Comparison of ENCODE assay signal across 23 mouse cellular contexts in genomic region chr10:6895796-6896195, GRCm38 (mm10).
"Had no signal": no experiment of that assay in that cellular context is flagged by ENCODE, and none has a peak within 500 bp of the region (broad histone marks: within the 10 kb centered on the region; RNA-seq: fewer than 3 reads in every experiment).

No protein-coding gene starts in this region.

- H3K27ac ChIP-seq: kidney, embryonic 15.5 days; left cerebral cortex, adult 2 months; limb, embryonic 12.5 days; limb, embryonic 15.5 days; liver, embryonic 14.5 days; midbrain, embryonic 13.5 days; neural tube, embryonic 13.5 days; stomach, embryonic 15.5 days had no signal

- H3K4me2 ChIP-seq: kidney, embryonic 15.5 days; limb, embryonic 12.5 days; limb, embryonic 15.5 days; liver, embryonic 11.5 days; lung, embryonic 14.5 days; midbrain, embryonic 13.5 days; neural tube, embryonic 13.5 days; stomach, embryonic 15.5 days had no signal

- H3K9ac ChIP-seq: kidney, embryonic 15.5 days; limb, embryonic 12.5 days; limb, embryonic 15.5 days; liver, embryonic 14.5 days; liver, postnatal 0 days; lung, embryonic 14.5 days; midbrain, embryonic 13.5 days; neural tube, embryonic 13.5 days; stomach, embryonic 15.5 days had no signal

- H3K4me3 ChIP-seq: kidney, embryonic 15.5 days; left cerebral cortex, adult 2 months; limb, embryonic 12.5 days; limb, embryonic 15.5 days; midbrain, embryonic 13.5 days; myocyte; neural tube, embryonic 13.5 days; stomach, embryonic 15.5 days had no signal

- H3K27me3 ChIP-seq: kidney, embryonic 15.5 days; limb, embryonic 12.5 days; limb, embryonic 15.5 days; midbrain, embryonic 13.5 days; neural tube, embryonic 13.5 days; stomach, embryonic 15.5 days had no signal

- DNase-seq: kidney, adult 8-10 months; kidney, postnatal 10 days; left cerebral cortex, postnatal 4 days; liver, postnatal 0 days; lung, embryonic 14.5 days; lung, postnatal 10 days; lung, postnatal 4 days; right cerebral cortex, postnatal 25 days; spleen, adult 18-20 months; thymus, adult 18-20 months; thymus, postnatal 36 days had no signal

- H3K4me1 ChIP-seq: limb, embryonic 12.5 days; limb, embryonic 15.5 days; midbrain, embryonic 13.5 days; neural tube, embryonic 13.5 days; stomach, embryonic 15.5 days had no signal

- H3K9me3 ChIP-seq: kidney, embryonic 15.5 days; limb, embryonic 12.5 days; limb, embryonic 15.5 days; midbrain, embryonic 13.5 days; neural tube, embryonic 13.5 days; stomach, embryonic 15.5 days had no signal

- ATAC-seq: intestine, postnatal 0 days; liver, postnatal 0 days; midbrain, embryonic 13.5 days; midbrain, embryonic 16.5 days had no signal

- H3K36me3 ChIP-seq: kidney, embryonic 15.5 days; limb, embryonic 12.5 days; limb, embryonic 15.5 days; midbrain, embryonic 13.5 days; neural tube, embryonic 13.5 days; stomach, embryonic 15.5 days had no signal
